Mouse (Mus musculus) forebrain, postnatal 0 days (tissue): ENCODE data around the gene Me1. TPM values are rescaled to one million over a fixed set of nuclear protein-coding genes. Genes with fewer than 3 reads are reported as not detected.

Experiments
- ATAC-seq: fragments of 200-750 bp; cut with Nextera tagmentation; 2 replicates; pipeline ENCODE4 v1.8.0; 2017; ENCODE audit warnings: mild to moderate bottlenecking, moderate library complexity
- DNase-seq: peaks from one replicate; pipeline ENCODE4 v3.0.0-alpha.2; 2015
- H3K27ac ChIP-seq: fragments of 300-500 bp; sonication (generic); 2 replicates; pipeline ENCODE4 v1.5.1; 2014; ENCODE audit warnings: low read depth, mild to moderate bottlenecking, antibody characterized with exemption, low read length, moderate library complexity, mixed read lengths
- H3K27me3 ChIP-seq: fragments of 300-500 bp; sonication (generic); 2 replicates; pipeline ENCODE4 v1.6.1; 2014; ENCODE audit warnings: mild to moderate bottlenecking, low read length, mixed read lengths; ENCODE audit not compliant: insufficient read depth
- H3K36me3 ChIP-seq: fragments of 300-500 bp; sonication (generic); 2 replicates; pipeline ENCODE4 v1.6.1; 2014; ENCODE audit warnings: mild to moderate bottlenecking, moderate library complexity; ENCODE audit not compliant: insufficient read depth
- H3K4me1 ChIP-seq: fragments of 300-500 bp; sonication (generic); 2 replicates; pipeline ENCODE4 v1.6.1; 2014; ENCODE audit warnings: antibody characterized with exemption; ENCODE audit not compliant: insufficient read depth
- H3K4me2 ChIP-seq: fragments of 300-500 bp; sonication (generic); 2 replicates; pipeline ENCODE4 v1.6.1; 2014; ENCODE audit warnings: low read depth, mild to moderate bottlenecking, moderate library complexity
- H3K4me3 ChIP-seq: fragments of 300-500 bp; sonication (generic); 2 replicates; pipeline ENCODE4 v1.5.1; 2014; ENCODE audit warnings: low read depth, low read length, mixed read lengths
- H3K9ac ChIP-seq: fragments of 300-500 bp; sonication (generic); 2 replicates; pipeline ENCODE4 v1.6.1; 2014; ENCODE audit warnings: mild to moderate bottlenecking
- H3K9me3 ChIP-seq: fragments of 300-500 bp; sonication (generic); 2 replicates; pipeline ENCODE4 v1.6.1; 2016; ENCODE audit warnings: low read length
- CTCF ChIP-seq: sonication (generic); IDR thresholded peaks from 2 replicates; pipeline ENCODE4 v1.5.1; 2016; ENCODE audit warnings: antibody characterized with exemption, control low read depth, low read depth
- WGBS: fragments of 180-500 bp; shearing (Covaris S2); extraction: QIAGEN DNeasy Blood & Tissue Kit; methylation state at CpG from one replicate; pipeline ENCODE4 v1.1.7; 2014; 5-methylcytosine and 5-hydroxymethylcytosine counted together
- polyA plus RNA-seq: library from polyadenylated mRNA; unstranded; fragments of >200 nt; fragmentation: Nextera tagmentation; extraction: Ambion mirVana; gene quantifications from 2 replicates; pipeline ENCODE4 v1.2.1, GENCODE M21; 2015
- total RNA-seq: library from RNA; depleted of rRNA; stranded (reverse); fragments of >200 nt; gene quantifications from 2 replicates; pipeline ENCODE4 v1.2.3, GENCODE M21; 2014

Gene Me1
- total and polyA plus RNA-seq, 2 experiments from 2014 or later, result 26.6 to 47.2 TPM

DNA sequence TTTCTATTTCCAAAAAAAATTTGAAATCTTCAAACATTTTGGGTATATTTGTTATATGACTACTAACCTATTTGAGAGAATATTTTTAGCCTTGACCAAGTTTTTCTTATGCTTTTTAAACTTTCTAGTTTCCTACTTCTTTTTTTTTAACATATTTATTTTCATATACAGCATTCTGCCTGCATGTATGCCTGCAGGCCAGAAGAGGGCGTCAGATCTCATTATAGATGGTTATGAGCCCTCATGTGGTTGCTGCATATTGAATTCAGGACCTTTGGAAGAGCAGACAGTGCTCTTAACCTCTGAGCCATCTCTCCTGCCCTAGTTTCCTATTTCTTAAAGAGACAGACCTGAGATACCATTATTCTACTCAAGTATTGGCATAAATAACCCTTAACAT lies 48.9 kb downstream of the Me1 start:
- Histone ChIP-seq H3K27ac (no peak overlapping the region), H3K4me3 (no peak overlapping the region), H3K9me3 (no peaks in the 10 kb centered on the region), H3K4me1 (no peaks in the 10 kb centered on the region), H3K9ac (no peak overlapping the region), H3K36me3 (no peaks in the 10 kb centered on the region), H3K27me3 (no peaks in the 10 kb centered on the region), H3K4me2 (no peak overlapping the region)
- 4% methylated on average over 1 of the region's 1 CpGs for WGBS
- TF ChIP-seq CTCF, result peak; percentile 28
- DNase-seq, result no peak
- no peak for ATAC-seq

DNA sequence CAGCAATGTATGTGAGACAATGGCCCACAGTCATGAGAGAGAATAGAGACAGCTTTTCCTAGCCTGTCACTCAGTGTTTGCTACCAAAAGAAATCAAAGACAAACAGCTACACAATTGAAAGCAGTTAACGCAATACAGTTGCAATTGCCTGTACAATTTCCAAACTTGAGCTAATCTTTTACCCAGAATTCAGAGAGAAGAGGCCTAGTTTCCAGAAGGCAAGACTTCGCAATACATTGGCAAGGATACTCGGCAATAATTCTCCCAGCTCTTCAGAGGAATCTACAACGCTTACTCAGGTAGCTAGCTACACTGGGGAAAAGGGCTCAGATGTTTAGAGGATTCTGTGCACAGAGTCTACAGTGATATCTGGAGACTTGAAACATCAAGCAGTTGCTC lies 52.3 kb downstream of the Me1 start:
- no peak for TF ChIP-seq CTCF

GRCm38 (mm10) chr9:86638771-86639170 lies 57.0 kb downstream of the Me1 start:
- no peak for TF ChIP-seq CTCF
- Histone ChIP-seq H3K27ac (no peak overlapping the region), H3K4me2 (no peak overlapping the region), H3K4me1 (no peaks in the 10 kb centered on the region), H3K4me3 (no peak overlapping the region), H3K9ac (no peak overlapping the region), H3K9me3 (no peaks in the 10 kb centered on the region), H3K36me3 (no peaks in the 10 kb centered on the region), H3K27me3 (no peaks in the 10 kb centered on the region)
- WGBS, result 42% methylated on average over 6 of the region's 6 CpGs
- DNase-seq (no peak), ATAC-seq (peak; percentile 6; the same call in 1 of the 2 replicates)

More for the DNA sequence above, 52.3 kb downstream of the Me1 start:
- Histone ChIP-seq H3K9me3 (no peaks in the 10 kb centered on the region), H3K9ac (no peak overlapping the region), H3K4me1 (no peaks in the 10 kb centered on the region), H3K27me3 (no peaks in the 10 kb centered on the region), H3K4me3 (no peak overlapping the region), H3K27ac (no peak overlapping the region), H3K4me2 (no peak overlapping the region), H3K36me3 (no peaks in the 10 kb centered on the region)
- DNase-seq, result no peak
- no peak for ATAC-seq
- WGBS, result 73% methylated on average over 4 of the region's 4 CpGs

DNA sequence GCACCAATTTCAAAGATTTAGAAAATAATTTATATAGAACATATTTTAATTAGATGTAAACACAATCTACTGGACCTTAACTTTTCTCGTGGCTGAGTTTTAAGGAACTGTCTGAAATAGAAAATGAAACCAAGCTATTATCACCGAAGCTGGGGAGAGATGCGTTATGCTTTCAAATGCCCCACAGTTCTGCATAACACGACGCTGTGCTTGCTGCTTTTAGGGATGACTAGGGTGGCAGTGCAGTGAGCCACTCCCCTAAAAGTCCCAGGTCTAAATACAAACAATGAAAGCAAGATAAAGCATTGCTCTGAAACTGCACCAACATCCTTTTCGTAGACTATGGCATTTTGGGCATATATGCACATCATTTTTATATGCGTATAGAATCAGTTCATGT lies 64.6 kb downstream of the Me1 start:
- no peaks in the 10 kb centered on the region for H3K27me3 ChIP-seq
- WGBS, result 82% methylated on average over 7 of the region's 7 CpGs
- no peak overlapping the region for H3K4me2 ChIP-seq
- DNase-seq, result no peak
- ATAC-seq, result no peak
- H3K9ac ChIP-seq, result no peak overlapping the region
- H3K27ac ChIP-seq, result no peak overlapping the region
- TF ChIP-seq CTCF, result no peak
- no peak overlapping the region for H3K4me3 ChIP-seq
- no peaks in the 10 kb centered on the region for H3K9me3 ChIP-seq
- H3K4me1 ChIP-seq, result no peaks in the 10 kb centered on the region
- no peaks in the 10 kb centered on the region for H3K36me3 ChIP-seq

- WGBS, result 81% methylated on average over 5 of the region's 5 CpGs
- Histone ChIP-seq H3K4me2 (no peak overlapping the region), H3K27ac (no peak overlapping the region), H3K4me1 (no peaks in the 10 kb centered on the region), H3K9me3 (no peaks in the 10 kb centered on the region), H3K4me3 (no peak overlapping the region), H3K9ac (no peak overlapping the region), H3K27me3 (no peaks in the 10 kb centered on the region), H3K36me3 (no peaks in the 10 kb centered on the region)
- no peak for ATAC-seq
- no peak for DNase-seq
- no peak for TF ChIP-seq CTCF
Observed at GRCm38 (mm10) chr9:86630352-86630931, 65.3 kb downstream of the Me1 start.

- Histone ChIP-seq H3K27me3 (no peaks in the 10 kb centered on the region), H3K4me3 (no peak overlapping the region), H3K9ac (no peak overlapping the region), H3K36me3 (no peaks in the 10 kb centered on the region), H3K27ac (no peak overlapping the region), H3K4me1 (no peaks in the 10 kb centered on the region), H3K4me2 (no peak overlapping the region), H3K9me3 (no peaks in the 10 kb centered on the region)
- TF ChIP-seq CTCF, result no peak
- ATAC-seq (no peak), DNase-seq (no peak)
- 77% methylated on average over 6 of the region's 6 CpGs for WGBS
Observed at GRCm38 (mm10) chr9:86629379-86629778, 66.4 kb downstream of the Me1 start.

GRCm38 (mm10) chr9:86627745-86628496 lies 67.8 kb downstream of the Me1 start:
- Histone ChIP-seq H3K4me3 (no peak overlapping the region), H3K36me3 (no peaks in the 10 kb centered on the region), H3K27me3 (no peaks in the 10 kb centered on the region), H3K4me2 (no peak overlapping the region), H3K27ac (no peak overlapping the region), H3K4me1 (no peaks in the 10 kb centered on the region), H3K9ac (no peak overlapping the region), H3K9me3 (no peaks in the 10 kb centered on the region)
- TF ChIP-seq CTCF, result no peak
- DNase-seq (peak; percentile 38), ATAC-seq (peak; percentile 75)
- WGBS, result 73% methylated on average over 10 of the region's 10 CpGs
